Mouse (Mus musculus) spleen, adult 2 months (tissue): ENCODE data around the gene Dnah2.

Experiments used
- CTCF ChIP-seq: fragments of 200-500 bp; IDR thresholded peaks from 2 replicates; pipeline ENCODE4 v1.5.1; 2011; ENCODE audit warnings: mild to moderate bottlenecking, inconsistent platforms; ENCODE audit not compliant: insufficient read depth, insufficient read length, insufficient replicate concordance; ENCODE audit errors: extremely low read depth
- POLR2A ChIP-seq: fragments of 200-500 bp; IDR thresholded peaks from 2 replicates; pipeline ENCODE4 v1.6.1; 2011; ENCODE audit warnings: low read depth, low read length, inconsistent platforms

GRCm38 (mm10) chr11:69584937-69585336 is 36.0 kb upstream of the Dnah2 start:
- TF ChIP-seq CTCF: no peak
- TF ChIP-seq POLR2A: no peak
